Mouse (Mus musculus) heart, embryonic 11.5 days (tissue): Measurements from ENCODE around the gene Ptbp3. TPM values are rescaled to one million over a fixed set of nuclear protein-coding genes. Genes with fewer than 3 reads are reported as not detected.

Experiments
- ATAC-seq: fragments of 200-750 bp; cut with Nextera tagmentation; replicated peaks from 2 replicates; pipeline ENCODE4 v1.8.0; 2017; ENCODE audit warnings: moderate library complexity; ENCODE audit not compliant: insufficient number of reproducible peaks, low FRiP score, low TSS enrichment
- H3K27ac ChIP-seq: fragments of 300-500 bp; sonication (generic); 2 replicates; pipeline ENCODE4 v1.5.1; 2014; ENCODE audit warnings: mild to moderate bottlenecking, low read depth, low read length
- H3K27me3 ChIP-seq: fragments of 300-500 bp; sonication (generic); 2 replicates; pipeline ENCODE4 v1.6.1; 2014; ENCODE audit warnings: mild to moderate bottlenecking, low read length, mixed read lengths; ENCODE audit not compliant: control insufficient read depth, insufficient read depth
- H3K36me3 ChIP-seq: fragments of 300-500 bp; sonication (generic); 2 replicates; pipeline ENCODE4 v1.6.1; 2014; ENCODE audit warnings: mild to moderate bottlenecking, low read length, moderate library complexity, mixed read lengths; ENCODE audit not compliant: control insufficient read depth, insufficient read depth
- H3K4me1 ChIP-seq: fragments of 300-500 bp; sonication (generic); 2 replicates; pipeline ENCODE4 v1.6.1; 2014; ENCODE audit warnings: low read length; ENCODE audit not compliant: control insufficient read depth, insufficient read depth
- H3K4me2 ChIP-seq: fragments of 300-500 bp; sonication (generic); 2 replicates; pipeline ENCODE4 v1.6.1; 2014; ENCODE audit warnings: mild to moderate bottlenecking, moderate library complexity
- H3K4me3 ChIP-seq: fragments of 300-500 bp; sonication (generic); 2 replicates; pipeline ENCODE4 v1.5.1; 2014; ENCODE audit warnings: low read depth, low read length
- H3K9ac ChIP-seq: fragments of 300-500 bp; sonication (generic); 2 replicates; pipeline ENCODE4 v1.6.1; 2014; ENCODE audit warnings: mild to moderate bottlenecking, low read depth, low read length, moderate library complexity
- H3K9me3 ChIP-seq: fragments of 300-500 bp; sonication (generic); replicated peaks from 2 replicates; pipeline ENCODE4 v1.6.1; 2016; ENCODE audit warnings: low read length; ENCODE audit not compliant: control insufficient read depth
- WGBS: fragments of 180-500 bp; shearing (Covaris S2); extraction: QIAGEN DNeasy Blood & Tissue Kit; methylation state at CpG from one replicate; pipeline ENCODE4 v1.1.7; 2014; ENCODE audit not compliant: insufficient replicate concordance; 5-methylcytosine and 5-hydroxymethylcytosine counted together
- polyA plus RNA-seq: library from polyadenylated mRNA; unstranded; fragments of >200 nt; fragmentation: Nextera tagmentation; extraction: Ambion mirVana; gene quantifications from 2 replicates; pipeline ENCODE4 v1.2.1, GENCODE M21; 2014

The Ptbp3 gene
- polyA plus RNA-seq, 1 experiment from 2014 or later = 48.4 TPM

- Histone ChIP-seq H3K4me2 (no peak overlapping the region), H3K27ac (no peak overlapping the region), H3K9ac (no peak overlapping the region), H3K36me3 (no peaks in the 10 kb centered on the region), H3K4me3 (no peak overlapping the region), H3K9me3 (no peaks in the 10 kb centered on the region), H3K27me3 (no peaks in the 10 kb centered on the region), H3K4me1 (peaks cover 16% of the 10 kb centered on the region)
- WGBS = 89% methylated on average over 5 of the region's 5 CpGs
- no peak for ATAC-seq
Observed at GRCm38 (mm10) chr4:59457091-59457490, 92.1 kb downstream of the Ptbp3 start.

- ATAC-seq = no peak
- Histone ChIP-seq H3K4me1 (peaks cover 5% of the 10 kb centered on the region; the same call in 1 of the 2 replicates), H3K4me3 (no peak overlapping the region), H3K9ac (no peak overlapping the region), H3K9me3 (no peaks in the 10 kb centered on the region), H3K36me3 (no peaks in the 10 kb centered on the region), H3K27me3 (no peaks in the 10 kb centered on the region), H3K27ac (no peak overlapping the region), H3K4me2 (no peak overlapping the region)
- WGBS = 68% methylated on average over 2 of the region's 2 CpGs
Observed at GRCm38 (mm10) chr4:59455465-59455864, 93.7 kb downstream of the Ptbp3 start.

- 64% methylated on average over 3 of the region's 3 CpGs for WGBS
- no peaks in the 10 kb centered on the region for H3K4me1 ChIP-seq
- H3K4me2 ChIP-seq = no peak overlapping the region
Observed at GRCm38 (mm10) chr4:59454046-59454445, 95.1 kb downstream of the Ptbp3 start.

GRCm38 (mm10) chr4:59452503-59452933 lies 96.6 kb downstream of the Ptbp3 start:
- 81% methylated on average over 8 of the region's 8 CpGs for WGBS

More at GRCm38 (mm10) chr4:59454046-59454445, 95.1 kb downstream of the Ptbp3 start:
- Histone ChIP-seq H3K27me3 (no peaks in the 10 kb centered on the region), H3K27ac (no peak overlapping the region), H3K9me3 (no peaks in the 10 kb centered on the region), H3K4me3 (no peak overlapping the region), H3K36me3 (no peaks in the 10 kb centered on the region), H3K9ac (no peak overlapping the region)
- ATAC-seq = no peak

GRCm38 (mm10) chr4:59450906-59451305 lies 98.3 kb downstream of the Ptbp3 start:
- no peak overlapping the region for H3K9ac ChIP-seq
- ATAC-seq = no peak
- H3K4me3 ChIP-seq = no peak overlapping the region
- H3K36me3 ChIP-seq = no peaks in the 10 kb centered on the region
- 84% methylated on average over 3 of the region's 3 CpGs for WGBS
- H3K27me3 ChIP-seq = no peaks in the 10 kb centered on the region
- no peaks in the 10 kb centered on the region for H3K4me1 ChIP-seq
- peaks cover 2% of the 10 kb centered on the region; the same call in 1 of the 2 replicates for H3K9me3 ChIP-seq
- no peak overlapping the region for H3K27ac ChIP-seq
- H3K4me2 ChIP-seq = no peak overlapping the region

More at GRCm38 (mm10) chr4:59452503-59452933, 96.6 kb downstream of the Ptbp3 start:
- no peak overlapping the region for H3K4me3 ChIP-seq
- ATAC-seq = no peak
- H3K4me2 ChIP-seq = no peak overlapping the region
- no peaks in the 10 kb centered on the region for H3K4me1 ChIP-seq
- no peaks in the 10 kb centered on the region for H3K36me3 ChIP-seq
- no peaks in the 10 kb centered on the region for H3K27me3 ChIP-seq
- no peak overlapping the region for H3K27ac ChIP-seq
- H3K9ac ChIP-seq = no peak overlapping the region
- no peaks in the 10 kb centered on the region for H3K9me3 ChIP-seq

GRCm38 (mm10) chr4:59450234-59450854 lies 98.8 kb downstream of the Ptbp3 start:
- no peak overlapping the region for H3K4me3 ChIP-seq
- no peak overlapping the region for H3K27ac ChIP-seq
- no peaks in the 10 kb centered on the region for H3K36me3 ChIP-seq
- peaks cover 5% of the 10 kb centered on the region for H3K4me1 ChIP-seq
- no peaks in the 10 kb centered on the region for H3K27me3 ChIP-seq
- H3K4me2 ChIP-seq = no peak overlapping the region
- no peak overlapping the region for H3K9ac ChIP-seq
- 84% methylated on average over 6 of the region's 6 CpGs for whole genome bisulfite sequencing
- H3K9me3 ChIP-seq = peaks cover 2% of the 10 kb centered on the region; the same call in 1 of the 2 replicates
- no peak for ATAC-seq

GRCm38 (mm10) chr4:59447296-59447695 lies 101.9 kb downstream of the Ptbp3 start:
- WGBS = 89% methylated on average over 1 of the region's 1 CpGs
- H3K4me2 ChIP-seq = no peak overlapping the region
- peaks cover 2% of the 10 kb centered on the region; the same call in 1 of the 2 replicates for H3K9me3 ChIP-seq
- peaks cover 5% of the 10 kb centered on the region for H3K4me1 ChIP-seq
- no peak overlapping the region for H3K9ac ChIP-seq
- H3K4me3 ChIP-seq = no peak overlapping the region
- H3K36me3 ChIP-seq = no peaks in the 10 kb centered on the region
- ATAC-seq = no peak
- H3K27ac ChIP-seq = no peak overlapping the region
- no peaks in the 10 kb centered on the region for H3K27me3 ChIP-seq

GRCm38 (mm10) chr4:59445516-59445915 lies 103.6 kb downstream of the Ptbp3 start:
- Histone ChIP-seq H3K9me3 (peaks cover 2% of the 10 kb centered on the region; the same call in 1 of the 2 replicates), H3K36me3 (no peaks in the 10 kb centered on the region), H3K4me1 (peaks cover 5% of the 10 kb centered on the region), H3K4me3 (no peak overlapping the region), H3K27me3 (no peaks in the 10 kb centered on the region), H3K27ac (no peak overlapping the region), H3K9ac (no peak overlapping the region), H3K4me2 (no peak overlapping the region)
- 26% methylated on average over 6 of the region's 6 CpGs for WGBS
- ATAC-seq = no peak

GRCm38 (mm10) chr4:59444994-59445393 lies 104.2 kb downstream of the Ptbp3 start:
- Histone ChIP-seq H3K9ac (no peak overlapping the region), H3K4me1 (peaks cover 5% of the 10 kb centered on the region), H3K27me3 (no peaks in the 10 kb centered on the region), H3K4me3 (no peak overlapping the region), H3K27ac (no peak overlapping the region), H3K36me3 (no peaks in the 10 kb centered on the region), H3K9me3 (peaks cover 2% of the 10 kb centered on the region; the same call in 1 of the 2 replicates), H3K4me2 (no peak overlapping the region)
- WGBS = 67% methylated on average over 3 of the region's 3 CpGs
- ATAC-seq = no peak
